Mouse (Mus musculus) embryonic facial prominence, embryonic 11.5 days (tissue): ENCODE results near the gene P2ry14. TPM values are rescaled to one million over a fixed set of nuclear protein-coding genes. Genes with fewer than 3 reads are reported as not detected.

Experiments
- ATAC-seq: fragments of 200-750 bp; cut with Nextera tagmentation; replicated peaks from 2 replicates; pipeline ENCODE4 v1.8.0; 2017; ENCODE audit warnings: low read depth; ENCODE audit not compliant: insufficient number of reproducible peaks, low FRiP score, low TSS enrichment
- DNase-seq: peaks from one replicate; pipeline ENCODE4 v3.0.0-alpha.2; 2015; ENCODE audit warnings: low spot score
- H3K27ac ChIP-seq: fragments of 300-500 bp; sonication (generic); replicated peaks from 2 replicates; pipeline ENCODE4 v1.5.1; 2014; ENCODE audit warnings: mild to moderate bottlenecking, low read depth, low read length, control low read depth
- H3K27me3 ChIP-seq: fragments of 300-500 bp; sonication (generic); 2 replicates; pipeline ENCODE4 v1.6.1; 2014; ENCODE audit warnings: mild to moderate bottlenecking, low read length, moderate library complexity, mixed read lengths; ENCODE audit not compliant: control insufficient read depth, insufficient read depth
- H3K36me3 ChIP-seq: fragments of 300-500 bp; sonication (generic); replicated peaks from 2 replicates; pipeline ENCODE4 v1.6.1; 2014; ENCODE audit warnings: low read depth, mild to moderate bottlenecking, low read length, moderate library complexity, mixed read lengths; ENCODE audit not compliant: control insufficient read depth, insufficient read depth
- H3K4me1 ChIP-seq: fragments of 300-500 bp; sonication (generic); 2 replicates; pipeline ENCODE4 v1.6.1; 2014; ENCODE audit warnings: low read length, mixed read lengths; ENCODE audit not compliant: control insufficient read depth, insufficient read depth
- H3K4me2 ChIP-seq: fragments of 300-500 bp; sonication (generic); 2 replicates; pipeline ENCODE4 v1.6.1; 2014; ENCODE audit warnings: low read depth, mild to moderate bottlenecking, control low read depth, low read length, moderate library complexity
- H3K4me3 ChIP-seq: fragments of 300-500 bp; sonication (generic); 2 replicates; pipeline ENCODE4 v1.5.1; 2014; ENCODE audit warnings: low read depth, low read length, control low read depth
- H3K9ac ChIP-seq: fragments of 300-500 bp; sonication (generic); replicated peaks from 2 replicates; pipeline ENCODE4 v1.6.1; 2014; ENCODE audit warnings: mild to moderate bottlenecking, control low read depth, low read length
- H3K9me3 ChIP-seq: fragments of 300-500 bp; sonication (generic); replicated peaks from 2 replicates; pipeline ENCODE4 v1.6.1; 2016; ENCODE audit warnings: mild to moderate bottlenecking, low read length, inconsistent platforms, mixed read lengths; ENCODE audit not compliant: control insufficient read depth
- WGBS: fragments of 180-500 bp; shearing (Covaris S2); extraction: QIAGEN DNeasy Blood & Tissue Kit; methylation state at CpG from one replicate; pipeline ENCODE4 v1.1.7; 2014; 5-methylcytosine and 5-hydroxymethylcytosine counted together
- polyA plus RNA-seq: library from polyadenylated mRNA; unstranded; fragments of >200 nt; fragmentation: Nextera tagmentation; extraction: Ambion mirVana; gene quantifications from 2 replicates; pipeline ENCODE4 v1.2.1, GENCODE M21; 2014

Gene P2ry14
- polyA plus RNA-seq, 1 experiment from 2014 or later: 1.4 TPM

- Histone ChIP-seq H3K36me3 (no peaks in the 10 kb centered on the region), H3K4me2 (no peak overlapping the region), H3K27ac (no peak overlapping the region), H3K27me3 (no peaks in the 10 kb centered on the region), H3K4me3 (no peak overlapping the region), H3K9me3 (no peaks in the 10 kb centered on the region), H3K9ac (no peak overlapping the region), H3K4me1 (no peaks in the 10 kb centered on the region)
- DNase-seq (no peak), ATAC-seq (no peak)
- 67% methylated on average over 5 of the region's 5 CpGs for WGBS
Measured at GRCm38 (mm10) chr3:59181134-59181533, 27.7 kb upstream of the P2ry14 start.

- WGBS: 65% methylated on average over 5 of the region's 5 CpGs
- Histone ChIP-seq H3K27me3 (no peaks in the 10 kb centered on the region), H3K4me2 (no peak overlapping the region), H3K4me1 (no peaks in the 10 kb centered on the region), H3K27ac (no peak overlapping the region), H3K4me3 (no peak overlapping the region), H3K9me3 (no peaks in the 10 kb centered on the region), H3K9ac (no peak overlapping the region), H3K36me3 (no peaks in the 10 kb centered on the region)
- DNase-seq: no peak
- no peak for ATAC-seq
Measured at GRCm38 (mm10) chr3:59176871-59177270, 23.5 kb upstream of the P2ry14 start.

- no peaks in the 10 kb centered on the region for H3K36me3 ChIP-seq
- no peak overlapping the region for H3K4me3 ChIP-seq
- DNase-seq (peak; percentile 73), ATAC-seq (peak; percentile 73)
- no peaks in the 10 kb centered on the region for H3K4me1 ChIP-seq
- no peak overlapping the region for H3K27ac ChIP-seq
- H3K9ac ChIP-seq: no peak overlapping the region
- H3K27me3 ChIP-seq: no peaks in the 10 kb centered on the region
- 33% methylated on average over 5 of the region's 5 CpGs for WGBS
- H3K4me2 ChIP-seq: no peak overlapping the region
- no peaks in the 10 kb centered on the region for H3K9me3 ChIP-seq
Measured at GRCm38 (mm10) chr3:59175234-59175633, 21.8 kb upstream of the P2ry14 start.

GRCm38 (mm10) chr3:59174426-59175154 is 21.2 kb upstream of the P2ry14 start:
- WGBS: 79% methylated on average over 6 of the region's 6 CpGs
- H3K4me3 ChIP-seq: no peak overlapping the region
- H3K36me3 ChIP-seq: no peaks in the 10 kb centered on the region
- no peak overlapping the region for H3K4me2 ChIP-seq
- ATAC-seq (no peak), DNase-seq (no peak)
- H3K9ac ChIP-seq: no peak overlapping the region
- no peak overlapping the region for H3K27ac ChIP-seq
- H3K27me3 ChIP-seq: no peaks in the 10 kb centered on the region
- H3K4me1 ChIP-seq: no peaks in the 10 kb centered on the region
- H3K9me3 ChIP-seq: no peaks in the 10 kb centered on the region

GRCm38 (mm10) chr3:59169921-59170627 is 16.7 kb upstream of the P2ry14 start:
- no peaks in the 10 kb centered on the region for H3K9me3 ChIP-seq
- 38% methylated on average over 2 of the region's 2 CpGs for WGBS
- H3K4me3 ChIP-seq: no peak overlapping the region
- H3K9ac ChIP-seq: no peak overlapping the region
- H3K4me2 ChIP-seq: no peak overlapping the region
- no peak overlapping the region for H3K27ac ChIP-seq
- no peaks in the 10 kb centered on the region for H3K27me3 ChIP-seq
- ATAC-seq (no peak), DNase-seq (no peak)
- no peaks in the 10 kb centered on the region for H3K4me1 ChIP-seq
- no peaks in the 10 kb centered on the region for H3K36me3 ChIP-seq

GRCm38 (mm10) chr3:59169215-59169614 is 15.8 kb upstream of the P2ry14 start:
- Histone ChIP-seq H3K4me1 (no peaks in the 10 kb centered on the region), H3K36me3 (no peaks in the 10 kb centered on the region), H3K4me3 (no peak overlapping the region), H3K9me3 (no peaks in the 10 kb centered on the region), H3K9ac (no peak overlapping the region), H3K27me3 (no peaks in the 10 kb centered on the region), H3K27ac (no peak overlapping the region), H3K4me2 (no peak overlapping the region)
- no peak for DNase-seq
- ATAC-seq: 0 out of 2 replicates have a peak, but pooled peaks have one; percentile 6
- WGBS: 75% methylated on average over 4 of the region's 4 CpGs

- H3K9ac ChIP-seq: no peak overlapping the region
- 89% methylated on average over 6 of the region's 6 CpGs for WGBS
- no peak for ATAC-seq
Measured at GRCm38 (mm10) chr3:59168476-59168875, 15.1 kb upstream of the P2ry14 start.

GRCm38 (mm10) chr3:59167417-59168054 is 14.1 kb upstream of the P2ry14 start:
- H3K27ac ChIP-seq: no peak overlapping the region
- no peak overlapping the region for H3K9ac ChIP-seq
- no peaks in the 10 kb centered on the region for H3K36me3 ChIP-seq
- no peaks in the 10 kb centered on the region for H3K4me1 ChIP-seq
- no peaks in the 10 kb centered on the region for H3K27me3 ChIP-seq
- no peaks in the 10 kb centered on the region for H3K9me3 ChIP-seq
- H3K4me2 ChIP-seq: no peak overlapping the region
- 79% methylated on average over 2 of the region's 2 CpGs for WGBS
- no peak overlapping the region for H3K4me3 ChIP-seq
- no peak for ATAC-seq
- DNase-seq: no peak

More at GRCm38 (mm10) chr3:59168476-59168875, 15.1 kb upstream of the P2ry14 start:
- Histone ChIP-seq H3K36me3 (no peaks in the 10 kb centered on the region), H3K27ac (no peak overlapping the region), H3K9me3 (no peaks in the 10 kb centered on the region), H3K4me1 (no peaks in the 10 kb centered on the region), H3K4me3 (no peak overlapping the region), H3K4me2 (no peak overlapping the region), H3K27me3 (no peaks in the 10 kb centered on the region)
- DNase-seq: no peak
